Mouse (Mus musculus) embryonic facial prominence, embryonic 11.5 days (tissue): ENCODE results near the gene Cptp. TPM values are rescaled to one million over a fixed set of nuclear protein-coding genes. Genes with fewer than 3 reads are reported as not detected.

Experiments
- ATAC-seq: fragments of 200-750 bp; cut with Nextera tagmentation; replicated peaks from 2 replicates; pipeline ENCODE4 v1.8.0; 2017; ENCODE audit warnings: low read depth; ENCODE audit not compliant: insufficient number of reproducible peaks, low FRiP score, low TSS enrichment
- DNase-seq: peaks from one replicate; pipeline ENCODE4 v3.0.0-alpha.2; 2015; ENCODE audit warnings: low spot score
- H3K27ac ChIP-seq: fragments of 300-500 bp; sonication (generic); replicated peaks from 2 replicates; pipeline ENCODE4 v1.5.1; 2014; ENCODE audit warnings: mild to moderate bottlenecking, low read depth, low read length, control low read depth
- H3K27me3 ChIP-seq: fragments of 300-500 bp; sonication (generic); 2 replicates; pipeline ENCODE4 v1.6.1; 2014; ENCODE audit warnings: mild to moderate bottlenecking, low read length, moderate library complexity, mixed read lengths; ENCODE audit not compliant: control insufficient read depth, insufficient read depth
- H3K36me3 ChIP-seq: fragments of 300-500 bp; sonication (generic); replicated peaks from 2 replicates; pipeline ENCODE4 v1.6.1; 2014; ENCODE audit warnings: low read depth, mild to moderate bottlenecking, low read length, moderate library complexity, mixed read lengths; ENCODE audit not compliant: control insufficient read depth, insufficient read depth
- H3K4me1 ChIP-seq: fragments of 300-500 bp; sonication (generic); 2 replicates; pipeline ENCODE4 v1.6.1; 2014; ENCODE audit warnings: low read length, mixed read lengths; ENCODE audit not compliant: control insufficient read depth, insufficient read depth
- H3K4me2 ChIP-seq: fragments of 300-500 bp; sonication (generic); 2 replicates; pipeline ENCODE4 v1.6.1; 2014; ENCODE audit warnings: low read depth, mild to moderate bottlenecking, control low read depth, low read length, moderate library complexity
- H3K4me3 ChIP-seq: fragments of 300-500 bp; sonication (generic); 2 replicates; pipeline ENCODE4 v1.5.1; 2014; ENCODE audit warnings: low read depth, low read length, control low read depth
- H3K9ac ChIP-seq: fragments of 300-500 bp; sonication (generic); replicated peaks from 2 replicates; pipeline ENCODE4 v1.6.1; 2014; ENCODE audit warnings: mild to moderate bottlenecking, control low read depth, low read length
- H3K9me3 ChIP-seq: fragments of 300-500 bp; sonication (generic); replicated peaks from 2 replicates; pipeline ENCODE4 v1.6.1; 2016; ENCODE audit warnings: mild to moderate bottlenecking, low read length, inconsistent platforms, mixed read lengths; ENCODE audit not compliant: control insufficient read depth
- WGBS: fragments of 180-500 bp; shearing (Covaris S2); extraction: QIAGEN DNeasy Blood & Tissue Kit; methylation state at CpG from one replicate; pipeline ENCODE4 v1.1.7; 2014; 5-methylcytosine and 5-hydroxymethylcytosine counted together
- polyA plus RNA-seq: library from polyadenylated mRNA; unstranded; fragments of >200 nt; fragmentation: Nextera tagmentation; extraction: Ambion mirVana; gene quantifications from 2 replicates; pipeline ENCODE4 v1.2.1, GENCODE M21; 2014

Cptp gene
- polyA plus RNA-seq, 1 experiment from 2014 or later, result 18.3 TPM

DNA sequence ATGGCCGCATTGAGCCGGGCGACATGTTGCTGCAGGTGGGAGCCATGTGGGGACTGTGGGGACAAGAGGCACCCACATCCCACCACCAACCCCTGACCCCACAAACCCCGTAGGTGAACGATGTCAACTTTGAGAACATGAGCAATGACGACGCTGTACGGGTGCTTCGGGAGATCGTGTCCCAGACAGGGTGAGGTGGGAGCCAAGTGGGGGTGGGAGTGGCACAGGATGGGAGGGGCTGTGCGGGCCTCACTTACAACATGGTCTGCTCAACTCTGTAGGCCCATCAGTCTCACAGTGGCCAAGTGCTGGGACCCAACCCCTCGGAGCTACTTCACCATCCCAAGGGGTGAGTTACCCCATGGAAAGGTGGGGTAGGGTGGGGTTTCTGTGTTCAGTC, 14.2 kb downstream of the Cptp start:
- H3K36me3 ChIP-seq, result peaks cover 3% of the 10 kb centered on the region; the same call in 1 of the 2 replicates

DNA sequence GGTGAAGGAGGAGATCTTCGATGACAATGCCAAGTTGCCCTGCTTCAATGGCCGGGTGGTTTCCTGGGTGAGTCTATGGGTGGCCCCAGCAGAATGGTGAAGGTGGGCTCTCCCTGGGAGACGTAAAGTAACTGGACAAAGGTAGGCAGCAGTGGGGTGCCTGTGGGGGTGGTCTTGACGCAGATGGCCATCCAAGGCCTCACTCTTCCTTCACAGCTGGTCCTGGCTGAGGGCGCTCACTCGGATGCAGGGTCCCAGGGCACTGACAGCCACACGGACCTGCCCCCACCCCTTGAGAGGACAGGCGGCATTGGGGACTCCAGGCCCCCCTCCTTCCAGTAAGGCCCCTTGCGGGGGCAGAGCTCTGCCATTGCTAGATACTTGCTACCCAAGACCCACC, 15.8 kb downstream of the Cptp start:
- WGBS, result 92% methylated on average over 9 of the region's 9 CpGs
- Histone ChIP-seq H3K27ac (no peak overlapping the region), H3K9ac (no peak overlapping the region), H3K4me1 (no peaks in the 10 kb centered on the region; the same call in 1 of the 2 replicates), H3K27me3 (no peaks in the 10 kb centered on the region), H3K9me3 (no peaks in the 10 kb centered on the region), H3K4me2 (no peak overlapping the region), H3K4me3 (no peak overlapping the region), H3K36me3 (peaks cover 3% of the 10 kb centered on the region; the same call in 1 of the 2 replicates)
- DNase-seq (no peak), ATAC-seq (no peak)

More for the DNA sequence above, 14.2 kb downstream of the Cptp start:
- Histone ChIP-seq H3K4me1 (no peaks in the 10 kb centered on the region), H3K4me2 (no peak overlapping the region), H3K4me3 (no peak overlapping the region), H3K9me3 (no peaks in the 10 kb centered on the region), H3K27ac (no peak overlapping the region), H3K9ac (no peak overlapping the region), H3K27me3 (no peaks in the 10 kb centered on the region)
- DNase-seq, result no peak
- WGBS, result 92% methylated on average over 12 of the region's 12 CpGs
- no peak for ATAC-seq

DNA sequence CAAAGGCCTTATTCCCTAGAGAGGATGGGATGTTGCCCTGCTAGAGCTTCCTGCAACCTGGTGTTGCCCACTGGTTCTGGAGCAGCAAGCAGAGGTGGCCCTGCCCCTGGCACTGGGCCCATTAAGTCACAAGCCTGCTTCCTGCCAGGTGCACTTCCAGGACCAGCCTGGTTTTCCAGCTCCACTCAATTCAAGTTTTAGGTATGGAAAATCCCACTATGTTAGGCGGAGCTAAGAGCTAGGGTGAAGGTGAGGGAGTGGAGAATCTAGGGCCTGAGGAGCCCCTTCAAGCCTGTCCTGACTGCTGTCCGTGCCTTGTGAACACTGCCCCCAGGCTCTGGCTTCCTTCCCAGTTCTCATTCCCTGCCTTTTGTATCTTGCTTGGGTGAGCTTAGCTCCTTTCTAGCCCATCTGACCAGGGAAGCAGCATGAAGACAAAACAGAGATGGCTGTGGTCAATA, 17.3 kb downstream of the Cptp start:
- WGBS, result 87% methylated on average over 2 of the region's 2 CpGs
- Histone ChIP-seq H3K9me3 (no peaks in the 10 kb centered on the region), H3K27ac (no peak overlapping the region), H3K27me3 (no peaks in the 10 kb centered on the region), H3K4me1 (no peaks in the 10 kb centered on the region; the same call in 1 of the 2 replicates), H3K9ac (no peak overlapping the region), H3K36me3 (peaks cover 3% of the 10 kb centered on the region; the same call in 1 of the 2 replicates), H3K4me3 (no peak overlapping the region), H3K4me2 (no peak overlapping the region)
- DNase-seq (no peak), ATAC-seq (no peak)

DNA sequence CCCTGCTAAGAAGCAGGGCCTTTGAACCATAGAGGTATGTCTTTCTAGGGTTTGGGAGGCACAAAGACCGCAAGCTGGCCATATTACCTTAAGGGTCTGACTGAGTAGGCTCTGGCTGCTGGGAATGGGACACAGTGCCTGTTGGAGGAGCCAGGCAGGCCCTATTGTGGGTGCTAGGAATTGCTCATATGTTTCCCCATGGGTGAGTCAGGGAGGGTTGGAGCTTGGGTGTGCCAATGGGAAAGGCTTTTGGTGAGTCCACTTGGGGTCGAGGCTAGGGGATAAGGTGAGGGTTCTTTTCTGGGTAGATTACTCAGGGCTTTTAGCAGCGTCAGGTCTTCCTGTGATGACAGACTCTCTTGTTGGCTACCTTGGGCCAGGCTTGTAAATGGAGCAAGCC, 17.9 kb downstream of the Cptp start:
- Histone ChIP-seq H3K9ac (no peak overlapping the region), H3K36me3 (peaks cover 3% of the 10 kb centered on the region; the same call in 1 of the 2 replicates), H3K27ac (no peak overlapping the region), H3K9me3 (no peaks in the 10 kb centered on the region), H3K4me2 (no peak overlapping the region), H3K27me3 (no peaks in the 10 kb centered on the region), H3K4me3 (no peak overlapping the region), H3K4me1 (no peaks in the 10 kb centered on the region; the same call in 1 of the 2 replicates)
- ATAC-seq, result no peak
- WGBS, result 88% methylated on average over 3 of the region's 3 CpGs
- DNase-seq, result no peak

DNA sequence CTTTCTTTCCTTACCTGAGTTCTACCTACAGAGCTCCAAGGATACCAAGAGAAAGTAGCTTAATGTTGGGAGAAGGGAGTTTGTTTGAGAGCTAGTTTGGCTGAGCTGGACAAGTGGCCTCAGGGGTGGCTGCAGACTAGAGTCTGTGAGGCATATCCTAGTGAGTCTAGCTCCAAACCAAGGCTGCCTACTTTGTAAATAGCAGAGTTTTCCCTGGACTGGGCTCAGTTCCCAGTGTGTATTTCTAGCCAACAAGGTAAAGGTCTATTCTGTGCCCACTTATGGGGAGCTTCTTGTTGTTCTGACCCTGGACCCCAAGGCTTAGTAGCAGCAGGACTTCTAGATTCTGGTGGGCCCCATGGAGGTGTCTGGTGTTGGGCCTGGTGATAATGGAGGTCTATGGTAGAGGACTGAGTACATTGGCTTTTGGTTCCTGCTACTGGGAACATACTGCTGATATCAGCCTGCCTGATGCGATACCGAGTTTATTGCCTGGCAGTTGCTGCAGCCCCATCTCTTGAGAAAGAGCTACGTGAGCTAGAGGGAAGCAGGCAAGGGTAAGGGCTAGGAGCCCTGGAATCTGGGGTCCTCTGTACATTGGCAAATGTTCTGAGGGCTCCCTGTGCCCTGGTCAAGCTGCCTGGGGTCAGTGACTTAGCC, 19.3 kb downstream of the Cptp start:
- H3K9me3 ChIP-seq, result no peaks in the 10 kb centered on the region
- DNase-seq (no peak), ATAC-seq (no peak)
- H3K36me3 ChIP-seq, result 0 out of 2 replicates have a peak, but pooled peaks cover 3% of the 10 kb centered on the region
- no peaks in the 10 kb centered on the region for H3K27me3 ChIP-seq
- H3K27ac ChIP-seq, result no peak overlapping the region
- H3K4me1 ChIP-seq, result no peaks in the 10 kb centered on the region; the same call in 1 of the 2 replicates
- no peak overlapping the region for H3K4me3 ChIP-seq
- H3K4me2 ChIP-seq, result no peak overlapping the region
- H3K9ac ChIP-seq, result no peak overlapping the region
- 100% methylated on average over 3 of the region's 3 CpGs for WGBS

DNA sequence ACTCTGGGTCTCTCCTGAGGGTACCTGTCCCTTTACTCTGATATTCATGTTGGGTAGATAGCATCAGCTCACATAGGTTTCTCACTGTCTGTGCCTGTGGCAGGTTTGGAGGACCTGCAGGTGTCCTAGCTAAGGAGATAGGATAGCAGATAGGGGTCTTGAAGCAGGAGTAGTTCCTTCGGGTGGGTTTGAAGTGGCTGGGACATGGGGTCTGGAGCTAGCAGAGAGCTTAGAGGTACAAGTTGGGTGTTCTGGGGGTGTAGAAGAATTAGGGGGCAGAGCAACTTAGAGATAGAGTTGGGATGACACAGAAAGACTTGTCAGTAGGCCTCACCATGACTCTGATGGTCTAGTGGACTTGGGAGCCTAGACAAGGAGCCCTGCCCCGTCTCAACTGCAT, 19.8 kb downstream of the Cptp start:
- WGBS, result 94% methylated on average over 2 of the region's 2 CpGs
- no peak overlapping the region for H3K9ac ChIP-seq

DNA sequence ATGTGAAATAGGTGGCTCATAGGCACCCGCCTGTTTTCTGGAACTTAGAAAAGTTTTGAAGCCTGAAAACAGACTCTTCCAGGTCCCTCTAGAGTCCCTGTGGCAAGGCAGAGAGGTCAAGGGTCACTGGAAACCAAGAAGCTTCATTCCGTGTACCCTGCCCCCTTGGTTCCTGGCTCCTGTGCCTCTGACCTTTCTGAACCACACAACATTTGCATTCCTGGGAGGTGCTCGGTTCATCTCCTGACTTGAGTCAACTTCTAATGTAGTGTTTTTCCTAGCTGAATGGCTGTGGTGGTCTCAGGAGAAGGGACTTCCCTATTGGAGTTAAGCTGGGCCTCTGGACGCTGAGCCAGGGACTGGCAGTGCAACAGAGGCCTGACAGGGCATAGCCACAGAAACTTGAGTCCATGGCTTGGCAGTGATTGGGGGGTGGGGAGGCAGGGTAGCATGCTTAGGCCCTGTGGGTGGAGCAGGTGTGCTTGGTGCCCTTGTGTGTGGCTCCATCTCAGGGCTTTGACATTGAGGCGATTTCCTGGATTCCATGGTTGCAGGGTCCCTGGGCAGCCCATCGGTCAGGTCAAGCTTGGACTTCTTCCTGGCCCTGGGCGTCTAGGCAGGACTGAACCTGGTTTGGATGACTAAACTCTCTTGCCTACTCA, 20.7 kb downstream of the Cptp start:
- ATAC-seq, result no peak
- Histone ChIP-seq H3K27me3 (no peaks in the 10 kb centered on the region), H3K4me1 (no peaks in the 10 kb centered on the region; the same call in 1 of the 2 replicates), H3K4me2 (peak overlapping the region; percentile 90), H3K36me3 (no peaks in the 10 kb centered on the region), H3K4me3 (peak overlapping the region; percentile 79), H3K9ac (no peak overlapping the region; the same call in 1 of the 2 replicates), H3K27ac (no peak overlapping the region), H3K9me3 (no peaks in the 10 kb centered on the region)
- no peak for DNase-seq
- WGBS, result 55% methylated on average over 7 of the region's 7 CpGs

More for the DNA sequence above, 19.8 kb downstream of the Cptp start:
- ATAC-seq, result no peak
- no peak overlapping the region for H3K4me2 ChIP-seq
- DNase-seq, result no peak
- no peak overlapping the region for H3K4me3 ChIP-seq
- no peaks in the 10 kb centered on the region; the same call in 1 of the 2 replicates for H3K4me1 ChIP-seq
- no peaks in the 10 kb centered on the region for H3K36me3 ChIP-seq
- H3K27me3 ChIP-seq, result no peaks in the 10 kb centered on the region
- no peak overlapping the region for H3K27ac ChIP-seq
- no peaks in the 10 kb centered on the region for H3K9me3 ChIP-seq
